Mouse (Mus musculus) Patski (cell line): Measurements from ENCODE around the gene Tinf2. TPM values are rescaled to one million over a fixed set of nuclear protein-coding genes. Genes with fewer than 3 reads are reported as not detected.

Experiments
- ATAC-seq: fragments of 100-300 bp; one replicate; pipeline ENCODE4 v1.8.0; 2021
- CTCF ChIA-PET: fragments of 350-600 bp; sonication (Branson Sonifier 250); formaldehyde crosslinking; loops from one replicate; lab custom pipeline; 2022; ENCODE audit warnings: inconsistent platforms; lab: Charles Lee
- POLR2A ChIA-PET: fragments of 350-600 bp; sonication (Branson Sonifier 250); formaldehyde crosslinking; loops from one replicate; lab custom pipeline; 2022; ENCODE audit warnings: antibody characterized with exemption, inconsistent platforms; lab: Charles Lee
- DNase-seq: peaks from one replicate; pipeline ENCODE4 v3.0.0-alpha.2; 2011; ENCODE audit warnings: low read depth, low spot score
- H3K27me3 ChIP-seq: fragments of 371-371 bp; one replicate; pipeline ENCODE4 v1.5.1; 2021
- CTCF ChIP-seq: fragments of 100-300 bp; IDR thresholded peaks from one replicate; pipeline ENCODE4 v1.5.1; 2021
- in situ Hi-C: fragments of 300-500 bp; cut with MboI; formaldehyde crosslinking; loops from 3 replicates; pipeline ENCODE4 v1.11.1; 2018; ENCODE audit warnings: low pct_unique_long_range_greater_than_20kb, mixed read lengths
- polyA plus RNA-seq: library from polyadenylated mRNA; unstranded; gene quantifications from one replicate; pipeline ENCODE4 v1.2.3, GENCODE M21; 2021

Tinf2 gene
- polyA plus RNA-seq, 1 experiment from 2014 or later, result 19.5 TPM

DNA sequence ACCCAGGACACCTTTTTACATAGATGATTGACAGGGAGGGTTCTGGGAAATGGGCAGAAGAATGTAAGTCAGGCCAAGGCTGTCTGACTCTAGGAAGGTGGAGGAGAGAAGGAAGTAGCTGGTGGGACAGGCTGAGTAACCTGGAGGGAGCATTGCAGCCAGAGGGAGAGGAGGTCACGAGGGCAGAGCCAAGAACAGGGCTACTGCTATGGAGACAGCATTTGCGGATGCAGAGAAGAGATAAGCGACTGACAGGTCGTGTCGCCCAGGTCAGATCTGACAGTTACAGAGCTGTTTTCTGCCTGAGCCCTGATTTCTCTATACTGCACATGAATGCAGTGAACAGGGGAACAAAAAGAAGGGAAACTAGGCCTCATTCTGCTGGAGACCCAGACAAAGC is 25.8 kb upstream of the Tinf2 start:
- in situ Hi-C loops, result no loop called here
- no peak for DNase-seq
- ChIA-PET POLR2A (no interaction called here), CTCF (interaction anchor here (0.7 kb wide), 1 partner anchor 14 kb away, joined by 3 read pairs; the partner anchor contains the start of gene Rabggta)
- TF ChIP-seq CTCF, result no peak
- no peaks in the 10 kb centered on the region for H3K27me3 ChIP-seq
- ATAC-seq, result no peak

DNA sequence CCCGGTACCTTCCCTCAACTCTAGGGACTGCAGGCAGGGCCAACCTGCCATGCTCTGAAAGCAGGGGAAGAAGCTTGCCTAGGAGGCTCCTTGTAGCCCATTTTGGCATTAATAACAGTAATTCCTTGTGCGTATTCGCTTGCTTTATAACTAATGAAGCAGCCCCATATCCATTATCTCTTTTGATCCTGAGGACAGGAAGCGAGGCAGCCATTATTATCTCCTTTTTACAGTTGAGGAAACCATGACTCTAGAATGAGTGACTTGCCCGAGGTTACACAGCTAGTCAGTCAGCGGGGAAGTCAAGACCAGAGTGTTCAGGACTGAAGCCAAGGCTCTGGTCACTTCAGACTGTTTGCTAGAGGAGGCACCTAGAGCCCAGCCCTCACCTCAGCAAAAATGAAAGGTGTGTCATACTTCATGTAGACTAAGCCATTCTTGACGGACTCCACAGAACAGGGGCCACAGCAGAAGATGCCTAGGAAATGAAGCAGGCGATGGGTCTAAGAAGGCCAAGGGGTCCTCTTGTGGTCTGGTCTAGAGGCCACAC is 24.5 kb upstream of the Tinf2 start:
- TF ChIP-seq CTCF, result no peak
- DNase-seq, result no peak
- ChIA-PET POLR2A (no interaction called here), CTCF (no interaction called here)
- no peaks in the 10 kb centered on the region for H3K27me3 ChIP-seq
- in situ Hi-C loops, result no loop called here
- no peak for ATAC-seq

- CTCF ChIA-PET, result interaction anchor here (1.6 kb wide), 1 partner anchor 21 kb away, joined by 5 read pairs; the partner anchor contains the start of gene Tinf2
- POLR2A ChIA-PET, result no interaction called here
- ATAC-seq (no peak), DNase-seq (no peak)
- H3K27me3 ChIP-seq, result no peaks in the 10 kb centered on the region
- TF ChIP-seq CTCF, result no peak
- in situ Hi-C loops, result no loop called here
Measured at GRCm38 (mm10) chr14:55702761-55703160, 21.1 kb upstream of the Tinf2 start.

- no peak for DNase-seq
- ATAC-seq, result no peak
- H3K27me3 ChIP-seq, result no peaks in the 10 kb centered on the region
- POLR2A ChIA-PET, result interaction anchor here (1.3 to 1.4 kb wide), 2 partner anchors 12 to 15 kb away, joined by 3 read pairs; partner anchors contain the start of gene Tgm1
- CTCF ChIA-PET, result interaction anchor here (1.6 to 1.8 kb wide), 2 partner anchors 11 to 19 kb away, joined by 4 to 5 read pairs; partner anchors contain the start of gene Tinf2
- in situ Hi-C loops, result no loop called here
- TF ChIP-seq CTCF, result no peak
Measured at GRCm38 (mm10) chr14:55701131-55701530, 19.5 kb upstream of the Tinf2 start.

DNA sequence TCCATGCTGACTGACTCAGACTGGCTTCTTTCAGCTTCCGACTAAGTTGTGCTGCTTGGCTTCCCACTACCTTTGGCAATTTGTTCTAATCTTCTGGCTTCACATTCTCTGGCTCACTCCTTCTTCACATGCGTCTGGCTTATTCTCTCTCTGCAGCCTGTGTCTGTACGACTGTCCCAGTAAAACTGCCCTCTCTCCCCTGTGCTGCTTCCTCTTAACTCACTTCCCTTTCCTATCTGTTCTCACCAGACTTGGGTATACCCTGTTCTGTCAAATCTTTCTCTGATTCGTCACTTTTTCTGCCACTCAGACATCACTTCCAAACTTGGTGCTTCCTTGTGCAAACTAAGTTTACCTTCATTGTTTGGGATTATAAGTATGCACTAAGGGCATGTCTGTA is 15.6 kb upstream of the Tinf2 start:
- CTCF ChIA-PET, result interaction anchor here (1.1 to 1.4 kb wide), 2 partner anchors 11 to 37 kb away, joined by 3 read pairs; no protein-coding TSS in a partner anchor
- DNase-seq (no peak), ATAC-seq (no peak)
- TF ChIP-seq CTCF, result no peak
- in situ Hi-C loops, result no loop called here
- no peaks in the 10 kb centered on the region for H3K27me3 ChIP-seq
- POLR2A ChIA-PET, result no interaction called here

DNA sequence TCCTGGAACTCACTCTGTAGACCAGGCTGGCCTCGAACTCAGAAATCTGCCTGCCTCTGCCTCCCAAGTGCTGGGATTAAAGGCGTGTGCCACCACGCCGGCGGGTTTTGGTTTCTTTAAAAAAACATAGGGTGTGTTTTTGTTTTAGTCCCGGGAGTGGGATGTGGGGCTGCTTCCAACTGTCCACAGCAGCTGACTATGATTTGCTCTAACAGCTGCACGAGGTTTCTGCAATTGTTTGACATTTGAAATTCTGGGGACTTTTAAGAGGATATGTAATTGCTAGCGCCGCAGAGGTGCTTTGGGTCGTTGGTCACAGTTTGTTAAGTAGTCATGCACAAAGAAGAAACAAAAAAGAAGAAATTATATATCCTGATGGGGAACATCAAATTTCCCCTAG is 7.8 kb upstream of the Tinf2 start:
- in situ Hi-C loops, result no loop called here
- CTCF ChIA-PET, result interaction anchor here (0.7 kb wide), 1 partner anchor 33 kb away, joined by 3 read pairs; the partner anchor contains the start of gene Rabggta
- DNase-seq, result no peak

GRCm38 (mm10) chr14:55682118-55682493 is 486 bp upstream of the Tinf2 start:
- in situ Hi-C loops, result loop anchor here (5.0 kb wide), 1 partner anchor 60 kb away; no protein-coding TSS in a partner anchor

More for the DNA sequence above, 7.8 kb upstream of the Tinf2 start:
- POLR2A ChIA-PET, result no interaction called here
- ATAC-seq, result no peak
- no peak for TF ChIP-seq CTCF
- no peaks in the 10 kb centered on the region for H3K27me3 ChIP-seq

GRCm38 (mm10) chr14:55677615-55678014 is 4.0 kb downstream of the Tinf2 start:
- in situ Hi-C loops, result no loop called here

More at GRCm38 (mm10) chr14:55682118-55682493, 486 bp upstream of the Tinf2 start:
- ATAC-seq, result no peak
- POLR2A ChIA-PET, result interaction anchor here (0.8 to 2.4 kb wide), 2 partner anchors 9 to 63 kb away, joined by 3 to 14 read pairs; partner anchors contain the start of genes Dhrs1 and Nop9
- no peaks in the 10 kb centered on the region for H3K27me3 ChIP-seq
- TF ChIP-seq CTCF, result no peak
- no peak for DNase-seq
- CTCF ChIA-PET, result interaction anchor here (0.7 to 8.9 kb wide), 16 partner anchors 10 to 74 kb away, joined by 3 to 80 read pairs (median 4); partner anchors contain the start of genes Dhrs1, Nedd8 and Nop9

DNA sequence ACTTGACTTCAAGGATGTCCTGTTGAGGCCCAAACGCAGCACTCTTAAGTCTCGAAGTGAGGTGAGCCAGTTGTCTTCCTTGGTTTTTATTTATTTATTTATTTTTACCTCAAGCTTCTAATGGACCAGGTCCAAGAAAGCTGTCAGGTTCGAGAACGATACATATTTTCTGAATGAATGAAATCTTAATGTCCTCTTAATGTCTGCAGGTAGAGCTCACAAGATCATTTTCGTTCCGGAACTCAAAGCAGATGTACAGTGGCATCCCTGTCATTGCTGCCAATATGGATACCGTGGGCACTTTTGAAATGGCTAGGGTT is 8.9 kb downstream of the Tinf2 start:
- TF ChIP-seq CTCF, result no peak
- DNase-seq (no peak), ATAC-seq (no peak)
- in situ Hi-C loops, result no loop called here
- CTCF ChIA-PET, result interaction anchor here (1.3 kb wide), 2 partner anchors 9 to 10 kb away, joined by 3 read pairs; partner anchors contain the start of gene Tinf2
- POLR2A ChIA-PET, result interaction anchor here (0.6 to 1.2 kb wide), 4 partner anchors 8 to 809 kb away, joined by 3 to 6 read pairs (median 4); no protein-coding TSS in a partner anchor
- no peaks in the 10 kb centered on the region for H3K27me3 ChIP-seq

More at GRCm38 (mm10) chr14:55677615-55678014, 4.0 kb downstream of the Tinf2 start:
- no peak for TF ChIP-seq CTCF
- ChIA-PET CTCF (no interaction called here), POLR2A (no interaction called here)
- no peak for DNase-seq
- H3K27me3 ChIP-seq, result no peaks in the 10 kb centered on the region
- ATAC-seq, result no peak

- ATAC-seq (peak; percentile 97), DNase-seq (peak; percentile 77)
- in situ Hi-C loops, result no loop called here
- ChIA-PET POLR2A (interaction anchor here (0.6 to 1.2 kb wide), 5 partner anchors 8 to 808 kb away, joined by 3 to 6 read pairs (median 3); no protein-coding TSS in a partner anchor), CTCF (interaction anchor here (1.0 to 1.3 kb wide), 4 partner anchors 9 to 115 kb away, joined by 3 to 4 read pairs (median 3); partner anchors contain the start of gene Tinf2)
- no peaks in the 10 kb centered on the region for H3K27me3 ChIP-seq
- no peak for TF ChIP-seq CTCF
Measured at GRCm38 (mm10) chr14:55671833-55672740, 9.5 kb downstream of the Tinf2 start, which contains the start of the genes Gmpr2 and Nedd8. Gene Gmpr2, plus strand, starts transcription at chr14:55671941. Gene Nedd8, minus strand, starts transcription at chr14:55672124.
